ENCODE assay signal across 8 mouse cellular contexts in genomic region chr16:6348581-6349241, GRCm38 (mm10).
DNase-seq lines count a peak whose midpoint lies in the region; ATAC-seq and TF ChIP-seq lines count a peak whose summit lies in the region.

No protein-coding gene starts in this region.

- WGBS in kidney, postnatal 0 days, result under 1% methylated on average over 41 of the region's 41 CpGs
- under 1% methylated on average over 41 of the region's 41 CpGs for WGBS in midbrain, embryonic 13.5 days

- H3K27me3 ChIP-seq in kidney, postnatal 0 days (ENCODE audit: insufficient read depth, low read length), result peaks cover 24% of the 10 kb centered on the region
- peaks cover 20% of the 10 kb centered on the region for H3K27me3 ChIP-seq in midbrain, embryonic 13.5 days

- H3K4me3 ChIP-seq in kidney, postnatal 0 days (replicated peaks; ENCODE audit: low read depth, low read length), result no peak overlapping the region
- peak overlapping the region; percentile 51 for H3K4me3 ChIP-seq in midbrain, embryonic 13.5 days (replicated peaks)

- peak; percentile 27 for DNase-seq in kidney, postnatal 0 days (ENCODE audit: low spot score)
- no peak for DNase-seq in kidney, adult 8-10 months
- DNase-seq in cerebellum, adult 8-10 months, result peak; percentile 77
- peak; percentile 65 to 73 for DNase-seq in layer of hippocampus, postnatal 14 days (ENCODE audit: low spot score in 2 of 2)
- DNase-seq in telencephalon, adult 2 months (ENCODE audit: low read depth, low spot score), result peak; percentile 79
- no peak for DNase-seq in thymus, postnatal 0 days (ENCODE audit: low spot score)

- no peaks in the 10 kb centered on the region for H3K9me3 ChIP-seq in kidney, postnatal 0 days (replicated peaks; ENCODE audit: low read length)
- no peaks in the 10 kb centered on the region for H3K9me3 ChIP-seq in midbrain, embryonic 13.5 days

- no peak; the same call in 1 of the 2 replicates for TF ChIP-seq CTCF in kidney, postnatal 0 days (IDR thresholded peaks at IDR 0.05; ENCODE audit: low read depth)

- no peaks in the 10 kb centered on the region for H3K4me1 ChIP-seq in kidney, postnatal 0 days (replicated peaks; ENCODE audit: insufficient read depth, low read length)
- peaks cover 14% of the 10 kb centered on the region for H3K4me1 ChIP-seq in midbrain, embryonic 13.5 days (replicated peaks)

- H3K4me2 ChIP-seq in kidney, postnatal 0 days (ENCODE audit: low read length), result peak overlapping the region; percentile 34
- H3K4me2 ChIP-seq in midbrain, embryonic 13.5 days (replicated peaks), result peak overlapping the region; percentile 67

- no peak overlapping the region for H3K27ac ChIP-seq in kidney, postnatal 0 days
- peak overlapping the region; percentile 82 for H3K27ac ChIP-seq in midbrain, embryonic 13.5 days

- H3K9ac ChIP-seq in kidney, postnatal 0 days (ENCODE audit: low read depth, low read length), result no peak overlapping the region
- H3K9ac ChIP-seq in midbrain, embryonic 13.5 days (replicated peaks), result peak overlapping the region; percentile 70

- H3K36me3 ChIP-seq in kidney, postnatal 0 days (ENCODE audit: insufficient read depth, low read length), result no peaks in the 10 kb centered on the region
- no peaks in the 10 kb centered on the region for H3K36me3 ChIP-seq in midbrain, embryonic 13.5 days

- ATAC-seq in kidney, postnatal 0 days (replicated peaks; ENCODE audit: low FRiP score, low read depth), result peak; percentile 52
- peak; percentile 78 for ATAC-seq in frontal cortex, adult (ENCODE audit: low TSS enrichment)
- ATAC-seq in midbrain, embryonic 13.5 days, result peak; percentile 93

Comparison
In these comparisons a context has a peak if more than half of its experiments do, and no peak if none do; other contexts are left out.
1. DNase-seq: peak in kidney, postnatal 0 days (single experiment), cerebellum, adult 8-10 months (single experiment), layer of hippocampus, postnatal 14 days (2 of 2) and telencephalon, adult 2 months (single experiment); none in kidney, adult 8-10 months (0 of 2) and thymus, postnatal 0 days (single experiment).
2. Peak in every context shown above with its lines, with median percentiles within 50 percentile points of each other: ATAC-seq.